Mouse (Mus musculus) ES-CJ7 (cell line): ENCODE measurements around the gene Slc5a6.
A peak's percentile ranks its signal among the peaks of the same experiment; 100 is the strongest.
"Not testable (repeated sequence)": the region's sequence is repeated elsewhere in the genome, so short reads cannot be mapped to it uniquely, and the experiment has no call there.

Experiments
- DNase-seq: peaks from one replicate; pipeline ENCODE4 v3.0.0; 2011; ENCODE audit warnings: low read depth, low spot score

Gene Slc5a6

DNA sequence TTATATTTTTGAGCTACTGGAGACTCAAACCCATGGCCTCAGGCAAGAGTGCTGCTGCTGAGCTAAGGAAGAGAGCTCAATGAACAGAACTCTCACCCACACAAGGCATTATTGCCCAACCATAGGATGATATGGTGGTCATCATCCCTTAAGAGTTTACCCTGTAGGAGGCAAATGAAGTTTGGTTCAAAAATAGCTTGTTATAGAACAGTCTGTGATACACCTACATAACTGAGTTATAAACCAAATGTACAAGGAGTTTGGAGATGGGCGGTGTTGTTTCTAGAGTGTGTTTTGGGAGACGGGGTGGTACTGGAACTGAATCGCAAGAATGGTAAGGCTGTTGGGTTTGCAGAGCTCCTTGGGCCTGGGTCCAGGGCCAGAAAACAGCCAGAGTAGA lies 21.1 kb upstream of the Slc5a6 start:
- DNase-seq: no peak

GRCm38 (mm10) chr5:31055216-31056140 lies 6.8 kb upstream of the Slc5a6 start:
- no peak for DNase-seq

DNA sequence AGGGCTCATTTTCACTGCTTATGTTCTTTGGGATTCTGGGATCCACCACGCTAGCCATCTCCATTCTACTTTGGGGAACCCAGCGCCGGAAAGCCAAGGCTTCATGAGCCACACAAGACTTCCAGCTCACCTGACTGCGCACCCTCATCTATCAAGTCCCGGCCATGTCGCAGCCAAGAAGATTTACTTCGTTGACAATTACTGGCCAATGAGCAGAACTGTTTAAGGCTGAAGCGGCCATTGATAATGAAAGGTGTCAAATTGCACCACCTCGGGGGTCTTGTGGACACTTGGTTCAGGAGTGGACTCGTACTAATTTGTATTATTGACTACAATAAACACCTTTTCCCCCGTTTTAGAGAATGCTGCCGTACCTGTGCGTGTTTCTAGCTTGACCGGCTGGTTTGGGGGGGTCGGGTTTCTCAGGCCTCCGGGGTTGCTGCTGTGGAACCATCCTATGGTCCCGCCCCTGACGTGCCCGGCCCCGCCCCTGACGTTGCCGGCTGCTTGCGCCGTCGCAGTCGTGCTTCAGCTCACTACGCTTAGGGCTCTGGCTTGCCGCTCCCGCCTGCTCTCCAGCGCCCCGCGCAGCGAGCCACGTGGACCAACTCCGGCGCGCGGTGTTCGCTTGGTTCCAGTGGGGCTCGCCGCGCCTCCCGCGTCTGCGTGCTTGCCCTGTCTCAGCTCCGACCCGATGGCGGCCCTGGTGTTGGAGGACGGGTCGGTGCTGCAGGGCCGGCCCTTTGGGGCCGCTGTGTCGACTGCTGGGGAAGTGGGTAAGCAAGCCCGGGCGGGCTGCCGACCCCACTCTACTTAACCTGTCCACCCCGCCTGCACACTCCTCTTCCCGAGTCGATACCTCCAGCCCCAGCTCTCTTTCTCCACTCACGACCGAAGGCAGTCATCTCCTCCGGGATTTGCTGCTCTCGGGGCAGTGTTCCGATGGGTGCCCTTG lies 5.8 kb upstream of the Slc5a6 start, which contains the start of gene Cad:
TSS of gene Cad (plus strand) at position 520 of the 955 bp plus-strand sequence.
- peak; percentile 90 for DNase-seq

DNA sequence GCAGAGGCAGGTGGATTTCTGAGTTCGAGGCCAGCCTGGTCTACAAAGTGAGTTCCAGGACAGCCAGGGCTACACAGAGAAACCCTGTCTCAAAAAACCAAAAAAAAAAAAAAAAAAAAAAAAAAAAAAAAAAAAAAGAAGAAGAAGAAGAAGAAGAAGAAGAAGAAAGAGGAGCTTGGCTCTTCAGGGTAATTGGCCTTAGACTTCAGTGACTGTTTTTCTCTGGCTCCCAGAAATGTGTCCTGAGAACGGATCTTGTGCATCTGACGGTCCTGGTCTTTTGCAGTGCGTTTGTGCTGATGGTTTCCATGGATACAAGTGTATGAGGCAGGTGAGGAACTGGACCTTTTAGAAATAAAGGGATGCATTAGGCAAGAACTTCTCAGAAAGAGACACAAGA lies 5.0 kb upstream of the Slc5a6 start:
- not testable (repeated sequence) for DNase-seq

DNA sequence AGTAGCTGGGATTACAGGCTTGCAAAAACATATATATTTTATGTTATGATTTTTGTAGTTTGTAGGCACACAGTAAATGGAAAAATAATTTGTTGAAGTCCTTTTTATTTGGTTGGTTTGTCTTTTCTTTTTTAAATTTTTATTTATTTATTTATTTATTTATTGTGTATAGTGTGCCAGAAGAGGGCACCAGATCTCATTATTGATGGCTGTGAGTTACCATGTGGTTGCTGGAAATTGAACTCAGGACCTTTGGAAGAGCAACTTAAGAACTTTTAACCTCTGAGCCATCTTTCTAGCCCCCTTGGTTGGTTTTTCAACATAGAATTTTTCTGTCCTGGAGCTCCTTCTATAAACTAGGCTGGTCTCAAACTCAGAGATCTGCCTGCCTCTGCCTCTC lies 1.7 kb upstream of the Slc5a6 start:
- no peak for DNase-seq

GRCm38 (mm10) chr5:31047848-31048762 lies 619 bp downstream of the Slc5a6 start, which contains the start of gene Atraid:
Atraid (plus strand) TSS chr5:31048312.
- peak; percentile 99 for DNase-seq

DNA sequence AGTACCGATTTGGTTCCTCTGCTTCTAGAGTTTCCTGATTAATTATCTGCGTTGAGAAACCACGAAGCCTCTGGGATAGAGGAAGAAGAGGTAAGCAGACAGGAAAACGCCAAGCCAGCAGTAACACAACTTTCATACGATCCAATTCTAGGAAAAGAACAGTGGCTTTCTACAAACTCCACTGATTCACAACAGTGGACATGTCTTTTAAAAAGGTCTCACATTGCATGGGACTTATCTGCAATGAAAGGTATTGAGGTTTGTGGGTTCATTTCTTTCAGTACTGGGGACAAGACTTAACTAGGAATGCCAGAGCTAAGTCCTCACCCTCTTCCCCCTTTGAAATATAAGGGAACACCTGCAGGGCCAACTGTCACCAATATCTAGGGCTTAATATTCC lies 1.6 kb downstream of the Slc5a6 start:
- no peak for DNase-seq

GRCm38 (mm10) chr5:31046416-31046815 lies 2.3 kb downstream of the Slc5a6 start:
- DNase-seq: no peak

GRCm38 (mm10) chr5:31038171-31038845 lies 10.4 kb downstream of the Slc5a6 start:
- DNase-seq: no peak

DNA sequence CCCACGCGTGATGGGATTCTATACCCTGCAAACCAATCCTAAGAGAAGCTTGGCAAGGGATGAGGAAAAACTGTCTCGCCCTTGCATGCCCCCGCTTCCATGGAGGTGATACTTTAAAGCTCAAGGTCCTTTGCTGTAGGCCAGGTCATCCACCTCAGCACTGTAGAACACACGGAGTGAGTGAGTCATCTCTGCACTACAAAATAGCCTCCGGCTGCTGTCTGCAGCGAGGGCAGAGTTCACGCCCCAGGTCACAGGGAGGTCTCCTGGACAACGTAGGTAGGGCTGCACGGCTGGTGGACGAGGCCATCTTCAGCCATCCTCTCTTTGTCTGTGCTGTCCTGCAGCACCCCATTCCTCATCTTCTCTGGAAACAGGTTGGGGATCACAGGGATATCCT lies 12.2 kb downstream of the Slc5a6 start:
- not testable (repeated sequence) for DNase-seq

- DNase-seq: no peak
Measured at GRCm38 (mm10) chr5:31034669-31035068, 14.1 kb downstream of the Slc5a6 start.

- DNase-seq: peak; percentile 56
Measured at GRCm38 (mm10) chr5:31031508-31031907, 17.2 kb downstream of the Slc5a6 start.

- no peak for DNase-seq
Measured at GRCm38 (mm10) chr5:31030926-31031325, 17.8 kb downstream of the Slc5a6 start.

DNA sequence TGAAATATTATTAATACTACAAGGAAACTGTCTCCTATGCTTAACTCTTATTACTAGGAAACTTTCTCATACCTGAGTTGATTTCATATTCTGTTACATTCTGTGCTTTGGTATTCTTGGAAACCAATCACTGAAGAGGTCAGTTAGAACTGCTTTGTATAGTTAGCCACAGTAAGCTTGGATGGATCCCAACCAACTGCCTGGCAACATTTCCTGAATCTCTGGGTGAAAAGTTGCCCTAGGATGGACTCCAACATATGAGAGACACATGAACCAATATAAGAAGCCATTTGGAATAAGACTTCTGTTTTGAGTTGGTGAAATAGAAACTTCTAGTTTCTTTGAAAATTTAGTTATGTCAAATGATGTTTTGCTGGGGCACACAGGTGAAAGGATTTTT lies 24.1 kb downstream of the Slc5a6 start:
- no peak for DNase-seq

DNA sequence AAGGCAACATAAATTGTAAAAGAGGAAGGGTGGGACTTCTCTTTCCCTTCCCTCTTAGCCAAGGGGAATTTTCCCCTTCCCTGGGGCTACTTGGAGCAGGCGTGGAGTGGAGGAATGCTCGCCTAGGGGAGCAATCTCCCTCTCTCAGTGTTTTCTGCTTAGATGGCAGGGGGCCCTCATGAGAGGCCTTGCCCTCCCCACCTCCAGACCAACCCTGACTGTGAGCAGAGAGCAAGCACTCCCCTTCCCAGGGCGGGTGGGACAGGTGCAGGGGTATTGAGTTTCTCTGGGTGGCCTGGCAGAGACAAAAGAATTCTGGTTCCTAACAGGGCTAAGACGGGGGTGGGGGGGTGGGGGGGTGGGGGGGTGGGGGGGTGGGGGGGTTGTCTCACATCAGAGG lies 25.5 kb downstream of the Slc5a6 start:
- DNase-seq: peak; percentile 36

DNA sequence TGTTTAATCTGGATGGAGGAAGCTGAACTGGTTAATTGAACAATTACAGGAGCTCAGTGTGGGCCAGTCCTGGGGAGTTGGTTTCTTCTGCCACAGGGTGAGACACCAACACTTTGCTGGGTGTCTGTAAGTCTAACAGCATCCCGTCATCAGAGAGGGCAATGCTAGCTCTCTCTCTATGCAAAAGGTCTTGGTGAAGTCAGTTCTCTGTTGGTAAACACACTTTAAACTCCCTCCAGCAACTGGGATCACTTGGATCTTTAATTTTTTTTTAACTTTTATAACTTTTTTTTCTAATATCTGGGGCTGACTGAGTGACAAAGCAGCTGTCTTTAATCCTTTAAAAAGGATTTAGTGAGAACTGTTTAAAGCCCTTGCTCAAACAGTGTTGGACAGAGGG lies 26.0 kb downstream of the Slc5a6 start:
- DNase-seq: no peak

DNA sequence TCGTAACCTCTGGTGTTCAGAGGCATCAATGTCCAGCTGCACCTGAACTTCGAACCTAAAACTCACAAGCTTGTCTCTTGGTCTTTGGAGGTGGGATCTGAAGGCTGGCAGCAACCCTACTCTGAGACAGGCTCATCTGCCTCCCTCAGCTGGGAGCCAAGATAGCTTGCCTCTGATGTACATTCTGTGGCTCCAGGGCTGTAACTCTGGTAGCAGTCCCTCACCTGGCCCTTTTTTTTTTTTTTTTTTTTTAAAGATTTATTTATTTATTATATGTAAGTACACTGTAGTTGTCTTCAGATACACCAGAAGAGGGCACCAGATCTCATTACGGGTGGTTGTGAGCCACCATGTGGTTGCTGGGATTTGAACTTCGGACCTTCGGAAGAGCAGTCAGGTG lies 26.9 kb downstream of the Slc5a6 start:
- peak; percentile 31 for DNase-seq

- no peak for DNase-seq
Measured at GRCm38 (mm10) chr5:31015913-31016312, 32.8 kb downstream of the Slc5a6 start.

- DNase-seq: no peak
Measured at GRCm38 (mm10) chr5:31012737-31013136, 36.0 kb downstream of the Slc5a6 start.

- peak; percentile 91 for DNase-seq
Measured at GRCm38 (mm10) chr5:31004184-31004583, 44.5 kb downstream of the Slc5a6 start.
